Mouse (Mus musculus) G1E (cell line): ENCODE measurements at regions not wholly inside any gene's neighbourhood (a gene's known extent, or its start where the extent isn't known, plus 50 kb on each side); places are given as distances from the start of the nearest gene placed in this dataset.

Experiments used
- CTCF ChIP-seq: IDR thresholded peaks from 2 replicates; pipeline ENCODE4 v1.5.1; 2012; ENCODE audit warnings: low read depth, low read length, inconsistent platforms, mixed read lengths
- GATA1 ChIP-seq: IDR thresholded peaks from 2 replicates; pipeline ENCODE4 v1.6.1; 2012; ENCODE audit warnings: borderline replicate concordance, low read length, inconsistent platforms, mixed read lengths

DNA sequence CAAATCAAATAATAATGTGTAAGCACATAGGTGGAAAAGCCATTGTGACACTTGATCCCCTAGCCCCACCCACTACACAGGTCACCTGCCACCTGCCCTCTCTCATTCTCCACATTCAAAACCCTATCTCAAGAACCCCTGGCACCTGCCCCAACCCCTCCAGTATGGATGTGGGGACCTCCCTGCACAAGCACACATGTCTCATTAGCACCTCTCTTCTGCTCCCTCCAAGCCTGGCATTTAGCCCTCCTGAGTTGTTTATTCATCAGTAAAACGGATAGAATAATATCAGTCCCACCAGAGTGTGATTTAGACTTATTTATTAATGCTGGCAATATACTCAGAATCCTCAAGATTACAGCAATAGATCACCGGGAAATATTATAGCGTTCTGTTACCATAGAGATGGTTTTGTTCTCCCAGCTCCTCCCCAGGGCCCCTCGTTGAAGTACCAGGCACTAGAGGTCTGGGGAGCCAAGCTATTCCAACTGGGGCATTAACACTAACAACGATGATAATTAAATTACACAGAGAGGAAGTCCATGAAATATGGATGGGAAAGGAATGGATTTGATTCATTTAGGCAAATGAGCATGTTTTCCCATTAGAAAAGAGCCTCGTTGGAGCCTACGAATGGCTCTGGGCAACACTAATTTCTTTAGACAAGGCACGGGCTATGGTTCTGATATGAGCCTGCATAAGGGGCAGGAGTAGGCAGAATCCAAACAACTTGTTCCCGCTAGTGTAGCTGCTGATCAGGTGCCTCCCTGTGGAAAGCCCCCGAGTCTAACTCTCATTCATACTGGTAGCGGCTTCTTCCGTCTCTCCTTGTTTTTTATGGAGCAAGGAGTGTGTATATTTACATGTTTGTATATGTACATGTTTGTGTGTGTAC lies 148.1 kb upstream of the Hs6st1 start:
- no peak for TF ChIP-seq GATA1
- TF ChIP-seq CTCF = no peak
